Mouse (Mus musculus): Measurements from ENCODE around the gene Sox30. TPM values are rescaled to one million over a fixed set of nuclear protein-coding genes. Genes with fewer than 3 reads are reported as not detected.

Sox30 gene
- polyA plus RNA-seq, 1 experiment: 0.09 TPM

GRCm38 (mm10) chr11:46031470-46031869, 51.4 kb downstream of the Sox30 start:
- H3K4me3 ChIP-seq (replicated peaks; ENCODE audit: extremely low read depth, low read depth, low read length): no peak overlapping the region
- 52% methylated on average over 3 of the region's 3 CpGs for WGBS
- no peaks in the 10 kb centered on the region for H3K4me1 ChIP-seq (ENCODE audit: control insufficient read depth, insufficient read depth, low read length)
- DNase-seq: no peak
- TF ChIP-seq POLR2A (IDR thresholded peaks at IDR 0.05; ENCODE audit: borderline replicate concordance, extremely low read depth, low read depth, low read length): no peak
- no peak for TF ChIP-seq CTCF (IDR thresholded peaks at IDR 0.05; ENCODE audit: insufficient read depth, low read length)

GRCm38 (mm10) chr11:46032956-46033355, 52.8 kb downstream of the Sox30 start:
- no peak for DNase-seq
- Histone ChIP-seq H3K4me1 (ENCODE audit: control insufficient read depth, insufficient read depth, low read length) (no peaks in the 10 kb centered on the region), H3K4me3 (replicated peaks; ENCODE audit: extremely low read depth, low read depth, low read length) (no peak overlapping the region)
- TF ChIP-seq POLR2A (IDR thresholded peaks at IDR 0.05; ENCODE audit: borderline replicate concordance, extremely low read depth, low read depth, low read length) (no peak), CTCF (IDR thresholded peaks at IDR 0.05; ENCODE audit: insufficient read depth, low read length) (no peak)
- WGBS: 84% methylated on average over 7 of the region's 7 CpGs

- no peaks in the 10 kb centered on the region for H3K4me1 ChIP-seq (ENCODE audit: control insufficient read depth, insufficient read depth, low read length)
- 97% methylated on average over 10 of the region's 10 CpGs for WGBS
- TF ChIP-seq POLR2A (IDR thresholded peaks at IDR 0.05; ENCODE audit: borderline replicate concordance, extremely low read depth, low read depth, low read length): no peak
- TF ChIP-seq CTCF (IDR thresholded peaks at IDR 0.05; ENCODE audit: insufficient read depth, low read length): no peak
- H3K4me3 ChIP-seq (replicated peaks; ENCODE audit: extremely low read depth, low read depth, low read length): no peak overlapping the region
- DNase-seq: no peak
Measured at GRCm38 (mm10) chr11:46036374-46036773, 56.3 kb downstream of the Sox30 start.

GRCm38 (mm10) chr11:46038901-46039300, 58.8 kb downstream of the Sox30 start:
- Histone ChIP-seq H3K4me1 (ENCODE audit: control insufficient read depth, insufficient read depth, low read length) (no peaks in the 10 kb centered on the region), H3K4me3 (replicated peaks; ENCODE audit: extremely low read depth, low read depth, low read length) (no peak overlapping the region)
- 68% methylated on average over 15 of the region's 15 CpGs for WGBS
- TF ChIP-seq POLR2A (IDR thresholded peaks at IDR 0.05; ENCODE audit: borderline replicate concordance, extremely low read depth, low read depth, low read length) (no peak), CTCF (IDR thresholded peaks at IDR 0.05; ENCODE audit: insufficient read depth, low read length) (no peak)
- no peak for DNase-seq

GRCm38 (mm10) chr11:46039335-46039734, 59.2 kb downstream of the Sox30 start:
- DNase-seq: no peak
- 30% methylated on average over 11 of the region's 11 CpGs for WGBS
- H3K4me3 ChIP-seq (replicated peaks; ENCODE audit: extremely low read depth, low read depth, low read length): no peak overlapping the region

GRCm38 (mm10) chr11:46040841-46041556, 60.9 kb downstream of the Sox30 start:
- TF ChIP-seq POLR2A (IDR thresholded peaks at IDR 0.05; ENCODE audit: borderline replicate concordance, extremely low read depth, low read depth, low read length) (no peak), CTCF (IDR thresholded peaks at IDR 0.05; ENCODE audit: insufficient read depth, low read length) (no peak)
- no peak overlapping the region for H3K4me3 ChIP-seq (replicated peaks; ENCODE audit: extremely low read depth, low read depth, low read length)
- DNase-seq: no peak
- WGBS: 63% methylated on average over 9 of the region's 9 CpGs
- H3K4me1 ChIP-seq (ENCODE audit: control insufficient read depth, insufficient read depth, low read length): no peaks in the 10 kb centered on the region

More at GRCm38 (mm10) chr11:46039335-46039734, 59.2 kb downstream of the Sox30 start:
- TF ChIP-seq CTCF (IDR thresholded peaks at IDR 0.05; ENCODE audit: insufficient read depth, low read length) (no peak), POLR2A (IDR thresholded peaks at IDR 0.05; ENCODE audit: borderline replicate concordance, extremely low read depth, low read depth, low read length) (no peak)
- H3K4me1 ChIP-seq (ENCODE audit: control insufficient read depth, insufficient read depth, low read length): no peaks in the 10 kb centered on the region

- no peak for DNase-seq
- WGBS: 62% methylated on average over 12 of the region's 12 CpGs
Measured at GRCm38 (mm10) chr11:46041607-46042267, 61.6 kb downstream of the Sox30 start.

GRCm38 (mm10) chr11:46044781-46045180, 64.7 kb downstream of the Sox30 start:
- 95% methylated on average over 5 of the region's 5 CpGs for WGBS
- no peak for TF ChIP-seq POLR2A (IDR thresholded peaks at IDR 0.05; ENCODE audit: borderline replicate concordance, extremely low read depth, low read depth, low read length)
- TF ChIP-seq CTCF (IDR thresholded peaks at IDR 0.05; ENCODE audit: insufficient read depth, low read length): no peak
- Histone ChIP-seq H3K4me3 (replicated peaks; ENCODE audit: extremely low read depth, low read depth, low read length) (no peak overlapping the region), H3K4me1 (ENCODE audit: control insufficient read depth, insufficient read depth, low read length) (no peaks in the 10 kb centered on the region)
- DNase-seq: no peak

More at GRCm38 (mm10) chr11:46041607-46042267, 61.6 kb downstream of the Sox30 start:
- TF ChIP-seq POLR2A (IDR thresholded peaks at IDR 0.05; ENCODE audit: borderline replicate concordance, extremely low read depth, low read depth, low read length) (no peak), CTCF (IDR thresholded peaks at IDR 0.05; ENCODE audit: insufficient read depth, low read length) (no peak)
- H3K4me3 ChIP-seq (replicated peaks; ENCODE audit: extremely low read depth, low read depth, low read length): no peak overlapping the region
- no peaks in the 10 kb centered on the region for H3K4me1 ChIP-seq (ENCODE audit: control insufficient read depth, insufficient read depth, low read length)

- DNase-seq: no peak
- Histone ChIP-seq H3K4me1 (ENCODE audit: control insufficient read depth, insufficient read depth, low read length) (no peaks in the 10 kb centered on the region), H3K4me3 (replicated peaks; ENCODE audit: extremely low read depth, low read depth, low read length) (no peak overlapping the region)
- 79% methylated on average over 3 of the region's 3 CpGs for WGBS
- TF ChIP-seq POLR2A (IDR thresholded peaks at IDR 0.05; ENCODE audit: borderline replicate concordance, extremely low read depth, low read depth, low read length) (no peak), CTCF (IDR thresholded peaks at IDR 0.05; ENCODE audit: insufficient read depth, low read length) (no peak)
Measured at GRCm38 (mm10) chr11:46047264-46047663, 67.2 kb downstream of the Sox30 start.
